Comparison of ENCODE assay signal across 7 mouse cellular contexts in genomic region chr2:154855383-154855782, GRCm38 (mm10). TPM values are rescaled to one million over a fixed set of nuclear protein-coding genes. Genes with fewer than 3 reads are reported as not detected.
A peak's percentile ranks its signal among the peaks of the same experiment; 100 is the strongest.
DNase-seq lines count a peak whose midpoint lies in the region.

No protein-coding gene starts in this region.

- DNase-seq in ovary, postnatal 14 days (ENCODE audit: low spot score) = peak; percentile 18
- DNase-seq in ovary, postnatal 10 days (ENCODE audit: low spot score) = no peak
- DNase-seq in adrenal gland, adult 2 months = peak; percentile 62
- peak; percentile 70 to 82 for DNase-seq in cerebellum, postnatal 36 days
- peak; percentile 45 to 74 for DNase-seq in kidney, adult 8-10 months
- DNase-seq in lung, adult 18-20 months = peak; percentile 35 to 66
- peak; percentile 34 to 55 for DNase-seq in spleen, postnatal 36 days (ENCODE audit: low spot score in 2 of 2)

RNA-seq across cellular contexts. Expression of gene Eif2s2, which starts 37.4 kb away (rescaled TPM):
- total RNA-seq in adrenal gland, adult 2 months (2021) = 100 to 1,000 TPM; 106 to 160 TPM
- 2.2 and 3.1 TPM in 2 replicates for polyA plus RNA-seq in adrenal gland, adult 2 months (2012; rRNA removed)
